Mouse (Mus musculus): ENCODE measurements around the gene Tmem44. TPM values are rescaled to one million over a fixed set of nuclear protein-coding genes. Genes with fewer than 3 reads are reported as not detected.

The Tmem44 gene
- total and polyA plus RNA-seq, 2 experiments from 2014 or later, result 66.6 to 107 TPM

GRCm38 (mm10) chr16:30499126-30499857 is 51.4 kb downstream of the Tmem44 start:
- ATAC-seq (no peak), DNase-seq (no peak)
- no peak overlapping the region for H3K4me2 ChIP-seq (ENCODE audit: low read depth)
- no peak overlapping the region for H3K4me3 ChIP-seq (ENCODE audit: low read depth, low read length)
- no peak overlapping the region for H3K27ac ChIP-seq (ENCODE audit: low read depth, low read length)
- no peaks in the 10 kb centered on the region for H3K9me3 ChIP-seq (ENCODE audit: low read length)
- 29% methylated on average over 16 of the region's 16 CpGs for WGBS
- H3K9ac ChIP-seq, result no peak overlapping the region
- no peak for TF ChIP-seq CTCF (IDR thresholded peaks at IDR 0.05; ENCODE audit: low read depth)
- H3K36me3 ChIP-seq (ENCODE audit: insufficient read depth), result no peaks in the 10 kb centered on the region
- H3K4me1 ChIP-seq (ENCODE audit: insufficient read depth), result no peaks in the 10 kb centered on the region
- H3K27me3 ChIP-seq (ENCODE audit: insufficient read depth, low read length), result no peaks in the 10 kb centered on the region

- Histone ChIP-seq H3K4me2 (ENCODE audit: low read depth) (no peak overlapping the region), H3K36me3 (ENCODE audit: insufficient read depth) (no peaks in the 10 kb centered on the region)
- TF ChIP-seq CTCF (IDR thresholded peaks at IDR 0.05; ENCODE audit: low read depth), result no peak
Observed at GRCm38 (mm10) chr16:30497307-30497706, 53.3 kb downstream of the Tmem44 start.

GRCm38 (mm10) chr16:30494883-30495282 is 55.8 kb downstream of the Tmem44 start:
- Histone ChIP-seq H3K9ac (no peak overlapping the region), H3K4me1 (ENCODE audit: insufficient read depth) (no peaks in the 10 kb centered on the region), H3K4me2 (ENCODE audit: low read depth) (no peak overlapping the region), H3K27ac (ENCODE audit: low read depth, low read length) (no peak overlapping the region), H3K27me3 (ENCODE audit: insufficient read depth, low read length) (no peaks in the 10 kb centered on the region), H3K9me3 (ENCODE audit: low read length) (no peaks in the 10 kb centered on the region), H3K36me3 (ENCODE audit: insufficient read depth) (no peaks in the 10 kb centered on the region), H3K4me3 (ENCODE audit: low read depth, low read length) (no peak overlapping the region)
- DNase-seq (no peak), ATAC-seq (no peak)
- TF ChIP-seq CTCF (IDR thresholded peaks at IDR 0.05; ENCODE audit: low read depth), result no peak
- 92% methylated on average over 6 of the region's 6 CpGs for WGBS

More at GRCm38 (mm10) chr16:30497307-30497706, 53.3 kb downstream of the Tmem44 start:
- Histone ChIP-seq H3K9ac (no peak overlapping the region), H3K27ac (ENCODE audit: low read depth, low read length) (no peak overlapping the region), H3K9me3 (ENCODE audit: low read length) (no peaks in the 10 kb centered on the region), H3K27me3 (ENCODE audit: insufficient read depth, low read length) (no peaks in the 10 kb centered on the region), H3K4me3 (ENCODE audit: low read depth, low read length) (no peak overlapping the region), H3K4me1 (ENCODE audit: insufficient read depth) (no peaks in the 10 kb centered on the region)
- WGBS, result 88% methylated on average over 5 of the region's 5 CpGs
- DNase-seq, result no peak
- ATAC-seq, result no peak

- 88% methylated on average over 4 of the region's 4 CpGs for WGBS
- no peaks in the 10 kb centered on the region for H3K9me3 ChIP-seq (ENCODE audit: low read length)
- no peak overlapping the region for H3K4me3 ChIP-seq (ENCODE audit: low read depth, low read length)
- H3K27ac ChIP-seq (ENCODE audit: low read depth, low read length), result no peak overlapping the region
- ATAC-seq (no peak), DNase-seq (no peak)
- no peak for TF ChIP-seq CTCF (IDR thresholded peaks at IDR 0.05; ENCODE audit: low read depth)
- H3K4me2 ChIP-seq (ENCODE audit: low read depth), result no peak overlapping the region
- H3K9ac ChIP-seq, result no peak overlapping the region
- no peaks in the 10 kb centered on the region for H3K27me3 ChIP-seq (ENCODE audit: insufficient read depth, low read length)
- H3K4me1 ChIP-seq (ENCODE audit: insufficient read depth), result no peaks in the 10 kb centered on the region
- no peaks in the 10 kb centered on the region for H3K36me3 ChIP-seq (ENCODE audit: insufficient read depth)
Observed at GRCm38 (mm10) chr16:30491742-30492141, 58.9 kb downstream of the Tmem44 start.

- no peaks in the 10 kb centered on the region for H3K36me3 ChIP-seq (ENCODE audit: insufficient read depth)
- H3K4me1 ChIP-seq (ENCODE audit: insufficient read depth), result no peaks in the 10 kb centered on the region
- no peak for DNase-seq
- no peaks in the 10 kb centered on the region for H3K9me3 ChIP-seq (ENCODE audit: low read length)
- H3K4me2 ChIP-seq (ENCODE audit: low read depth), result no peak overlapping the region
- H3K4me3 ChIP-seq (ENCODE audit: low read depth, low read length), result no peak overlapping the region
- no peaks in the 10 kb centered on the region for H3K27me3 ChIP-seq (ENCODE audit: insufficient read depth, low read length)
- TF ChIP-seq CTCF (IDR thresholded peaks at IDR 0.05; ENCODE audit: low read depth), result no peak
- no peak for ATAC-seq
- 44% methylated on average over 2 of the region's 2 CpGs for WGBS
- no peak overlapping the region for H3K9ac ChIP-seq
- H3K27ac ChIP-seq (ENCODE audit: low read depth, low read length), result no peak overlapping the region
Observed at GRCm38 (mm10) chr16:30490791-30491190, 59.9 kb downstream of the Tmem44 start.

GRCm38 (mm10) chr16:30490316-30490715 is 60.3 kb downstream of the Tmem44 start:
- H3K27ac ChIP-seq (ENCODE audit: low read depth, low read length), result no peak overlapping the region
- no peak for ATAC-seq
- no peaks in the 10 kb centered on the region for H3K4me1 ChIP-seq (ENCODE audit: insufficient read depth)
- no peaks in the 10 kb centered on the region for H3K9me3 ChIP-seq (ENCODE audit: low read length)
- no peak for TF ChIP-seq CTCF (IDR thresholded peaks at IDR 0.05; ENCODE audit: low read depth)
- H3K4me3 ChIP-seq (ENCODE audit: low read depth, low read length), result no peak overlapping the region
- no peak overlapping the region for H3K4me2 ChIP-seq (ENCODE audit: low read depth)
- no peaks in the 10 kb centered on the region for H3K36me3 ChIP-seq (ENCODE audit: insufficient read depth)
- no peak for DNase-seq
- H3K9ac ChIP-seq, result no peak overlapping the region
- no peaks in the 10 kb centered on the region for H3K27me3 ChIP-seq (ENCODE audit: insufficient read depth, low read length)
- WGBS, result 23% methylated on average over 4 of the region's 4 CpGs

- Histone ChIP-seq H3K4me3 (ENCODE audit: low read depth, low read length) (no peak overlapping the region), H3K27me3 (ENCODE audit: insufficient read depth, low read length) (no peaks in the 10 kb centered on the region), H3K4me2 (ENCODE audit: low read depth) (no peak overlapping the region), H3K27ac (ENCODE audit: low read depth, low read length) (no peak overlapping the region), H3K4me1 (ENCODE audit: insufficient read depth) (no peaks in the 10 kb centered on the region), H3K36me3 (ENCODE audit: insufficient read depth) (no peaks in the 10 kb centered on the region), H3K9ac (no peak overlapping the region), H3K9me3 (ENCODE audit: low read length) (no peaks in the 10 kb centered on the region)
- TF ChIP-seq CTCF (IDR thresholded peaks at IDR 0.05; ENCODE audit: low read depth), result no peak
- ATAC-seq (no peak), DNase-seq (no peak)
- 72% methylated on average over 4 of the region's 4 CpGs for WGBS
Observed at GRCm38 (mm10) chr16:30489662-30490061, 61.0 kb downstream of the Tmem44 start.
